Mouse (Mus musculus): ENCODE measurements around the gene Srsf4. TPM values are rescaled to one million over a fixed set of nuclear protein-coding genes. Genes with fewer than 3 reads are reported as not detected.

Srsf4 gene
- total and polyA plus RNA-seq, 3 experiments = 53.1 to 153 (median 60.3) TPM

DNA sequence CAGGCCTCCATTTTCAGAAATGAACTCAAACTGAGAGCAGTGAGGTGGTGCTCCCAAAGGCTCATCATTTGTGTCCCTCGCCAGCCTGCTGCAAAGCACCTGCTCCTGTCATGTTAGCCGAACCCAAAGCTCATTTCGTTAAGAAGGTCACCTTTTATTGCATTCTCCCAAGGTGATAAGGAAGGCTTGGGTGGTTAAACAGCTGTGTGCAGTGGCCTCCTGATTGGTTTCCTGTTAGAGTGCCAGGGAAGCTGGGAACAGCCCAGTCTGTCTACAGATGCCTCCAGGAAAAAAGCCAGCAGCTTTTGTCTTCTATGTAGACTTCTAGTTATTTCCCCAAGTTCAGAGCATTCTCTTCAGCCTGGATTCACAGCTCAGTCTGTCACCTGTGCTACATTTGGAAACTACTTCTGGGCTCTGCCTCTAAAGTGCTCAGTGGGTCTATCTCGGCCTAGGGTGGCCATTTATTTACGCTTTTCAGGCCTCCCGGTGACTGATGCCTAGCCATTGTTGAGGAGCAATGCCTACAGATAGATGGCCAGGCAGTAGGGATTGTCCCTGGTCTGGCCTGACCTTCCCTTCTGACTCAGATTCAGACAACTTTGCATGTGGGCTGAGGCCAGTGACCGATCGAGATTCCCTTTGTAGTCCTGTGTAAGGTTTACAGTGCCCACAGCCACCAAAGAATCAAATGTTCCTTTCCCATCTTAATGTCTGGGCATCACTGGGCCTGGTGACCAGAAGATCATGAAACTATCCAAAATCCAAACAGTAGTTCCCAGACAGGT, 27.2 kb upstream of the Srsf4 start:
- Histone ChIP-seq H3K27me3 (ENCODE audit: insufficient read depth, low read length) (peaks cover 7% of the 10 kb centered on the region; the same call in 1 of the 2 replicates), H3K4me1 (ENCODE audit: insufficient read depth, low read depth, low read length) (peaks cover 29% of the 10 kb centered on the region), H3K36me3 (replicated peaks) (peaks cover 62% of the 10 kb centered on the region), H3K4me3 (ENCODE audit: low read depth, low read length) (no peak overlapping the region), H3K9me3 (replicated peaks) (no peaks in the 10 kb centered on the region)
- ATAC-seq (ENCODE audit: extremely low read depth, insufficient number of reproducible peaks, low FRiP score, poor library complexity, severe bottlenecking) = no peak
- TF ChIP-seq TAL1 (conservative IDR thresholded peaks at IDR 0.05; ENCODE audit: low read depth, low read length) = no peak
- no peak for TF ChIP-seq CTCF (IDR thresholded peaks at IDR 0.05; ENCODE audit: low read depth, low read length)
- TF ChIP-seq GATA1 (IDR thresholded peaks at IDR 0.05; ENCODE audit: borderline replicate concordance, low read length) = no peak
- TF ChIP-seq GATA2 (IDR thresholded peaks at IDR 0.05; ENCODE audit: borderline replicate concordance, low read depth, low read length) = no peak
- TF ChIP-seq POLR2AphosphoS5 (IDR thresholded peaks at IDR 0.05; ENCODE audit: insufficient replicate concordance, low read depth, low read length) = no peak
- no peak for DNase-seq (ENCODE audit: low spot score)

DNA sequence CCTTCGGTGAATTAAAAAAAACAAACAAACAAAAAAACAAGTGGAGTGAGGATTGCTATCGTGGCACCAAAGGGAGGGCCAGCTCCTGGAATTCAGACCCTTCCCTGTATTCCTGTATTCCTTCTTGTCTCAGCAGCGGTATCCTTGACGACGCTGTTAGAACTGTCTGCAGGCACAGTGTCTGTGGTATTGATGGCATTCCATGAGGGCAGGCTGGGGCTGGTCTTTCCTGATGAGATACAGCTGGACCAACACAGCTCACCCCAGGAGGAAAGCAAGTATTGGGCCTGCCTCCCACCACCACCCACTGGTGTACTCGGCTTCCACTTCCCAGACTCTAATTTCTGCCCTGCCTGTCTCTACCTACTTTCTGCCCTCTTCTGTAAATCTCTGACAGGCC, 25.3 kb upstream of the Srsf4 start:
- Histone ChIP-seq H3K9me3 (replicated peaks) (no peaks in the 10 kb centered on the region), H3K36me3 (replicated peaks) (peaks cover 75% of the 10 kb centered on the region)
- no peak for DNase-seq (ENCODE audit: low spot score)

DNA sequence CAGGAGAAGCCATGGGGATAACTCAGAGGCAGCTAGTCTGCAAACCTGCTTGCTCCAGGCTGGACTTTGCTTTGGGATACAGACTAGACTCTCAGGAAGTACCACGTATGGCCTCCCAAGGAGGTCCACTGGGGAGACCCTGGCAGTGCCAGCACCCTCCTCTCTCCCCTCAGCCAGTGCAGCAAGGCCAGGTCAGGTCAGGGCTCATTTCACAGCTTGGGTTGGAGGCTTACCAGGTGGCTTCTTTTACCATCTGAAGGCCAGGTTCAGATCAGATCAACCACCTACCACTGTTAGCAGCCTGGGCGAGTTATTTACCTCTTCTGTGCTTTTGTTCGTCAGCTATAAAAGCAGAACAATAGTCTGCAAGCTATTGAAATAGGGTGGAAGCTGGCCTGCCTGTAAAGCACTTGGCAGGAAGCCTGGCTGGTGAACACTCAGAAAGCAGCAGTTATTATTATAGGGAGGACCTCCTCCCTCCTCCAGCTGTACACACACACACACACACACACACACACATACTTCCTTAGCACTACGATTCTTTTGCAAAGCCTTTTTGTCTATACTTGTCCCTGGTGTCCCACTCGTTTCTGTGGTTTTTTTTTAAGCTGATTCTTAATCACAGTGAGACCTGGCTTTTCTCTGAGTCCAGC, 23.3 kb upstream of the Srsf4 start:
- Histone ChIP-seq H3K4me3 (ENCODE audit: low read depth, low read length) (no peak overlapping the region), H3K9me3 (replicated peaks) (no peaks in the 10 kb centered on the region), H3K27me3 (ENCODE audit: insufficient read depth, low read length) (no peaks in the 10 kb centered on the region), H3K36me3 (replicated peaks) (peaks cover 89% of the 10 kb centered on the region), H3K4me1 (ENCODE audit: insufficient read depth, low read depth, low read length) (peaks cover 11% of the 10 kb centered on the region; the same call in 1 of the 2 replicates)
- ATAC-seq (ENCODE audit: extremely low read depth, insufficient number of reproducible peaks, low FRiP score, poor library complexity, severe bottlenecking) (no peak), DNase-seq (ENCODE audit: low spot score) (no peak)
- TF ChIP-seq GATA1 (IDR thresholded peaks at IDR 0.05; ENCODE audit: borderline replicate concordance, low read length) (no peak), TAL1 (conservative IDR thresholded peaks at IDR 0.05; ENCODE audit: low read depth, low read length) (no peak), CTCF (IDR thresholded peaks at IDR 0.05; ENCODE audit: low read depth, low read length) (no peak), POLR2AphosphoS5 (IDR thresholded peaks at IDR 0.05; ENCODE audit: insufficient replicate concordance, low read depth, low read length) (no peak), GATA2 (IDR thresholded peaks at IDR 0.05; ENCODE audit: borderline replicate concordance, low read depth, low read length) (no peak)

More for the DNA sequence above, 25.3 kb upstream of the Srsf4 start:
- peaks cover 25% of the 10 kb centered on the region for H3K4me1 ChIP-seq (ENCODE audit: insufficient read depth, low read depth, low read length)
- no peak overlapping the region for H3K4me3 ChIP-seq (ENCODE audit: low read depth, low read length)
- TF ChIP-seq GATA2 (IDR thresholded peaks at IDR 0.05; ENCODE audit: borderline replicate concordance, low read depth, low read length) = no peak
- TF ChIP-seq TAL1 (conservative IDR thresholded peaks at IDR 0.05; ENCODE audit: low read depth, low read length) = no peak
- no peak for TF ChIP-seq GATA1 (IDR thresholded peaks at IDR 0.05; ENCODE audit: borderline replicate concordance, low read length)
- no peak for TF ChIP-seq POLR2AphosphoS5 (IDR thresholded peaks at IDR 0.05; ENCODE audit: insufficient replicate concordance, low read depth, low read length)
- no peak for TF ChIP-seq CTCF (IDR thresholded peaks at IDR 0.05; ENCODE audit: low read depth, low read length)
- ATAC-seq (ENCODE audit: extremely low read depth, insufficient number of reproducible peaks, low FRiP score, poor library complexity, severe bottlenecking) = no peak
- H3K27me3 ChIP-seq (ENCODE audit: insufficient read depth, low read length) = no peaks in the 10 kb centered on the region

DNA sequence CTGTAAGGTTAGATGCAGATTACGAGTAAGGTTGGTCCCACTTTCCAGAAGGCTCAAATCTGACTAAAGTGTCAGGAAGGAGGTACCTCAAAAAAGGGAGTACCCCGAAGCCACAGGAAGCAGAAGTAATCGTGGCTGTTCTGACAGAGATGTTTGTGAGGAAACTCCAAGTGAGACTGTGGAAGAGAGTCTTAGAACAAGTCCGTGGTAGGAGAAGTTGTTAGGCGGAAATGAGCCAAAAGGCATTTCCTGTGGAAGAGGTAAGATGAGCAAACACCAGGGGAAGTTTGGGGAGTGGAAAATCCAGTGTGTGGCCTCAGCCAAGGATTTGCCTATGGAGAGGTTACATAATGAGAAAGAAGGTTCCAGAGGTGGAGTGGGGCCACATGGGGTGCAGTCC, 18.5 kb upstream of the Srsf4 start:
- peaks cover 90% of the 10 kb centered on the region for H3K36me3 ChIP-seq (replicated peaks)
- DNase-seq (ENCODE audit: low spot score) = no peak
- ATAC-seq (ENCODE audit: extremely low read depth, insufficient number of reproducible peaks, low FRiP score, poor library complexity, severe bottlenecking) = no peak
- H3K4me1 ChIP-seq (ENCODE audit: insufficient read depth, low read depth, low read length) = no peaks in the 10 kb centered on the region
- no peak overlapping the region for H3K4me3 ChIP-seq (ENCODE audit: low read depth, low read length)
- H3K9me3 ChIP-seq (replicated peaks) = no peaks in the 10 kb centered on the region
- TF ChIP-seq CTCF (IDR thresholded peaks at IDR 0.05; ENCODE audit: low read depth, low read length) (no peak), TAL1 (conservative IDR thresholded peaks at IDR 0.05; ENCODE audit: low read depth, low read length) (no peak), GATA2 (IDR thresholded peaks at IDR 0.05; ENCODE audit: borderline replicate concordance, low read depth, low read length) (no peak), POLR2AphosphoS5 (IDR thresholded peaks at IDR 0.05; ENCODE audit: insufficient replicate concordance, low read depth, low read length) (no peak), GATA1 (IDR thresholded peaks at IDR 0.05; ENCODE audit: borderline replicate concordance, low read length) (no peak)
- no peaks in the 10 kb centered on the region for H3K27me3 ChIP-seq (ENCODE audit: insufficient read depth, low read length)

DNA sequence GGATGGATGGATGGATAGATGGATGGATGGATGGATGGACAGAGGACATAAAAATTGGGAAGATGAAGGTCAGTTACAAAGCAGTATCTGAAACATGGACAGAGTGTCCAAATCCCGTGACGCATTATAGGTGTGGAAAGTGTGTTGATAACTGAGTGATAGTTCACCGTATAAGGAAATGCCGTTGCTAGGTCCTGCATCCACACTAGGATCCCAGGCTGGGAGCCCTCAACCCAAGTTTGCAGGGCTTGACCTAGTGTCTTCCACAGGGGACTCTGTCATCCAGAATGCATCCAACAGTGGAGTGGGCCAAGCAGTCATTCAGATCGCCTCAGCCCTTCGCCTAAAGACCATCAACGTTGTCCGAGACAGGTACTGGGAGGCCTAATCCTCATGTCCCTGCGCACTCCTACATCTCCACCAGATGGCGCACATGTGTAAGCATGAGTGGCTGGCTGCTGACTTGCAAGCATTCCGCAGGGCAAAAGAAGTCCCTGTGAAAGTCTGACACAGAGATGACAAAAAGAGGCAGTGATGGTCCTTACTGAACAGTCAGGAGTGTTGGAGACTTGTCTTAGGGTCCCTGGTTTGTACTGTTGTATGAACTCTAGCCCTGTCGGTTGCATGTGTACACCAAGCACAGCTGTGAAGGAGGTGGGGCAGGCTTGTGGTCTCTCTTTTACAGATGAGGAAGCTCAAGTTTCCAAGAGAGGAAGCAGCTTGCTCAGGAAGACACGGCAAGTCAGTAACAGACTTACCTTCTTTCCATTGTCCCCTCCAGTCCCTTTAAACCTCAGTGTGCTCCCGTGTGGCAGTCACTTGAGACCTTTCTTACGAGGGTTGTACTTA, 12.7 kb upstream of the Srsf4 start:
- Histone ChIP-seq H3K27me3 (ENCODE audit: insufficient read depth, low read length) (no peaks in the 10 kb centered on the region), H3K4me3 (ENCODE audit: low read depth, low read length) (no peak overlapping the region), H3K4me1 (ENCODE audit: insufficient read depth, low read depth, low read length) (peaks cover 15% of the 10 kb centered on the region), H3K36me3 (replicated peaks) (peaks cover 97% of the 10 kb centered on the region), H3K9me3 (replicated peaks) (no peaks in the 10 kb centered on the region)
- no peak for ATAC-seq (ENCODE audit: extremely low read depth, insufficient number of reproducible peaks, low FRiP score, poor library complexity, severe bottlenecking)
- TF ChIP-seq GATA2 (IDR thresholded peaks at IDR 0.05; ENCODE audit: borderline replicate concordance, low read depth, low read length) (no peak), CTCF (IDR thresholded peaks at IDR 0.05; ENCODE audit: low read depth, low read length) (peak; percentile 98)
- DNase-seq (ENCODE audit: low spot score) = peak; percentile 24

DNA sequence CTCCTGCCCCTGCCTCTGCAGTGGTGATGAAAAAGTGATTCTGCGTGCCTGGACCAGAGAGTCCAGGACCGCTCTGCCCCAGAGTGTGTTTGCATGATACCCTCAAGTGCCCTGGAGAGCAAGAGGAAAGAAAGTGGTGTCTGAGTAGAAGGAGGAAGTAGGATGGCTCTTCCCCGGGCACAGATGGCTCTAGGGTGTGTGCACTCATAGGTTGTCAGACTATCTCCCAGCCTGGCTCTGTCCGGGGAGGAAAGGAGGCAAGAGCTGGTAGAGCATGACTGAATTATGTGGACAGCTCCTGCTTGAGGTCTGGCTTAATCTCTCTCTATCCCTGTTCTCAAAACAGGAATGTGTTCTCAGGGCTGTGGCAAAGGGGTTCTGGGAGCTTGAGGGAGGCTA, 12.1 kb upstream of the Srsf4 start:
- no peaks in the 10 kb centered on the region for H3K27me3 ChIP-seq (ENCODE audit: insufficient read depth, low read length)
- TF ChIP-seq TAL1 (conservative IDR thresholded peaks at IDR 0.05; ENCODE audit: low read depth, low read length) (no peak), POLR2AphosphoS5 (IDR thresholded peaks at IDR 0.05; ENCODE audit: insufficient replicate concordance, low read depth, low read length) (no peak), CTCF (IDR thresholded peaks at IDR 0.05; ENCODE audit: low read depth, low read length) (no peak), GATA2 (IDR thresholded peaks at IDR 0.05; ENCODE audit: borderline replicate concordance, low read depth, low read length) (no peak), GATA1 (IDR thresholded peaks at IDR 0.05; ENCODE audit: borderline replicate concordance, low read length) (no peak)
- no peaks in the 10 kb centered on the region for H3K9me3 ChIP-seq (replicated peaks)
- peaks cover 15% of the 10 kb centered on the region for H3K4me1 ChIP-seq (ENCODE audit: insufficient read depth, low read depth, low read length)
- DNase-seq (ENCODE audit: low spot score) (no peak), ATAC-seq (ENCODE audit: extremely low read depth, insufficient number of reproducible peaks, low FRiP score, poor library complexity, severe bottlenecking) (no peak)
- no peak overlapping the region for H3K4me3 ChIP-seq (ENCODE audit: low read depth, low read length)
- peaks cover 97% of the 10 kb centered on the region for H3K36me3 ChIP-seq (replicated peaks)

All from G1E (cell line).